Mouse (Mus musculus): Measurements from ENCODE around the gene Zfp456.
"Not testable (repeated sequence)": the region's sequence is repeated elsewhere in the genome, so short reads cannot be mapped to it uniquely, and the experiment has no call there.

GRCm38 (mm10) chr13:67375050-67375911 lies at the start of gene Zfp456, which contains the start of gene Gm28041:
- TF ChIP-seq GATA1, TAL1 (IDR thresholded peaks at IDR 0.05; ENCODE audit: low read length): not testable (repeated sequence)

Measured in erythroblast, embryonic 14.5 days (primary cell).